9 mouse cellular contexts compared by ENCODE assay signal in the genomic region with DNA sequence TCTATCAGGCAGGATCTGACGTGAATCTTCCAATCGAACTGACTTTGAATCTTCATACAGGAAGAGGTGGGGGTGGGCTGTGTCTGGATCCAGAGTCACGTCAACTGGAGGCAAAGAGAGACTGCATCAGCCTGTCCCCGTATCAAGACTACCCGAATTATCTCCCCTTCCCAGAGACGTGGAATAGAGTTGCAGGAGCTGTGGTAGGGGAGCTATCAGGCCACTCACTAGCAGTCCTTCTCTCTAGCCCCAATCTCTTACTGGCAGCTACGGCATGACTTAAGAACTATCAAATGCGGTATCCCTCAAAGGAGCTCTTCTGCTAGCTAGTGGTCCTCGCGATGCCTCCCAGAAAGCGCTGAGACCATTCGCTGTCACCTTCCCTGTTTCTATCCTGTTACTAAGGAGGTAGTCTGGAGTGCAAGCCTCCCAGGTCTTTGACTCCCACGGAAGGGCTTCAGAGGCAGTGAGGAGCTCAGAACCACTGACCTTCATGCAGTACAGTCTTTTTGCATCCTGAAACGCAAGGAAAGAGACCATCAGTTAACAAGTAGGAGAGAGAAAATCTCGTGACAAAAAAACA. TPM values are rescaled to one million over a fixed set of nuclear protein-coding genes. Genes with fewer than 3 reads are reported as not detected.
DNase-seq lines count a peak whose midpoint lies in the region; ATAC-seq and TF ChIP-seq lines count a peak whose summit lies in the region.
"Had no signal": no experiment of that assay in that cellular context is flagged by ENCODE, and none has a peak within 500 bp of the region (broad histone marks: within the 10 kb centered on the region; RNA-seq: fewer than 3 reads in every experiment).

No protein-coding gene starts in this region.

- H3K9me3 ChIP-seq in intestine, embryonic 14.5 days (ENCODE audit: control insufficient read depth, low read length), result no peaks in the 10 kb centered on the region
- H3K9me3 ChIP-seq in intestine, postnatal 0 days (ENCODE audit: control insufficient read depth), result no peaks in the 10 kb centered on the region
- H3K9me3 ChIP-seq in MEL (replicated peaks; ENCODE audit: insufficient read depth, low read length), result no peaks in the 10 kb centered on the region
- H3K9me3 ChIP-seq in liver, embryonic 12.5 days (replicated peaks), result no peaks in the 10 kb centered on the region

- no peak for TF ChIP-seq POLR2A in MEL (IDR thresholded peaks at IDR 0.05; ENCODE audit: control insufficient read depth in 1 of 2, insufficient read depth in 1 of 2, low read depth in 1 of 2, low read length in 2 of 2, poor library complexity in 1 of 2)

- H3K9ac ChIP-seq in intestine, embryonic 14.5 days (ENCODE audit: low read length), result no peak overlapping the region
- no peak overlapping the region for H3K9ac ChIP-seq in intestine, postnatal 0 days (ENCODE audit: low read depth, low read length)
- H3K9ac ChIP-seq in MEL (ENCODE audit: control insufficient read depth, low read depth, low read length, poor library complexity, severe bottlenecking), result peak overlapping the region; percentile 28
- peak overlapping the region; percentile 72 for H3K9ac ChIP-seq in liver, embryonic 12.5 days

- H3K4me1 ChIP-seq in intestine, embryonic 14.5 days (replicated peaks; ENCODE audit: control insufficient read depth, insufficient read depth, low read length), result 0 out of 2 replicates have a peak, but pooled peaks cover 4% of the 10 kb centered on the region
- no peaks in the 10 kb centered on the region for H3K4me1 ChIP-seq in intestine, postnatal 0 days (replicated peaks; ENCODE audit: control insufficient read depth, insufficient read depth, low read length)
- peaks cover 0 to 18% of the 10 kb centered on the region in 2 experiments; a peak in 2 of 4 replicates for H3K4me1 ChIP-seq in MEL (ENCODE audit: control insufficient read depth in 1 of 2, insufficient read depth in 2 of 2, low read length in 2 of 2)
- H3K4me1 ChIP-seq in liver, embryonic 12.5 days, result peaks cover 63% of the 10 kb centered on the region

- H3K4me2 ChIP-seq in intestine, embryonic 14.5 days (ENCODE audit: low read length), result peak overlapping the region; percentile 20; the same call in 1 of the 2 replicates
- no peak overlapping the region for H3K4me2 ChIP-seq in intestine, postnatal 0 days (replicated peaks; ENCODE audit: low read depth)
- peak overlapping the region; percentile 69 for H3K4me2 ChIP-seq in liver, embryonic 12.5 days

- no peak overlapping the region for H3K27ac ChIP-seq in intestine, embryonic 14.5 days (ENCODE audit: low read depth)
- no peak overlapping the region for H3K27ac ChIP-seq in intestine, postnatal 0 days (ENCODE audit: low read depth, low read length)
- H3K27ac ChIP-seq in MEL (ENCODE audit: control insufficient read depth, low read depth, low read length), result peak overlapping the region; percentile 38
- H3K27ac ChIP-seq in liver, embryonic 12.5 days, result peak overlapping the region; percentile 96

- no peaks in the 10 kb centered on the region for H3K36me3 ChIP-seq in intestine, embryonic 14.5 days (ENCODE audit: control insufficient read depth, insufficient read depth, low read length)
- no peaks in the 10 kb centered on the region for H3K36me3 ChIP-seq in intestine, postnatal 0 days (ENCODE audit: control insufficient read depth, insufficient read depth)
- H3K36me3 ChIP-seq in MEL (ENCODE audit: control insufficient read depth in 1 of 2, insufficient read depth in 2 of 2, low read length in 2 of 2), result peaks cover 0 to 12% of the 10 kb centered on the region in 2 experiments; a peak in 2 of 4 replicates
- H3K36me3 ChIP-seq in liver, embryonic 12.5 days, result no peaks in the 10 kb centered on the region

- no peak for DNase-seq in intestine, embryonic 14.5 days (ENCODE audit: low spot score)
- peak; percentile 85 for DNase-seq in MEL (ENCODE audit: low read depth, low spot score)
- peak; percentile 76 for DNase-seq in c-Kit-positive CD71-positive TER-119-positive erythroid progenitor cells, embryonic 14.5 days (ENCODE audit: low spot score)
- DNase-seq in cerebellum, postnatal 36 days, result no peak
- DNase-seq in right cerebral cortex, postnatal 36 days (ENCODE audit: low spot score in 2 of 2), result no peak
- DNase-seq: cerebellum, adult 11 months; kidney, postnatal 14 days had no signal

- peak; percentile 59 to 75 for TF ChIP-seq EP300 in MEL (IDR thresholded peaks at IDR 0.05; ENCODE audit: low read depth in 1 of 2, low read length in 2 of 2)

- 26% methylated on average over 15 of the region's 15 CpGs for WGBS in intestine, embryonic 14.5 days
- WGBS in intestine, postnatal 0 days, result 44% methylated on average over 15 of the region's 15 CpGs
- WGBS in liver, embryonic 12.5 days (ENCODE audit: insufficient replicate concordance), result 5% methylated on average over 15 of the region's 15 CpGs

- no peak overlapping the region for H3K4me3 ChIP-seq in intestine, embryonic 14.5 days (ENCODE audit: low read depth, low read length)
- H3K4me3 ChIP-seq in intestine, postnatal 0 days (ENCODE audit: low read depth, low read length), result no peak overlapping the region
- H3K4me3 ChIP-seq in MEL (ENCODE audit: control insufficient read depth in 1 of 2, insufficient read depth in 1 of 2, low read depth in 2 of 2, low read length in 2 of 2), result peak overlapping the region; percentile 42 to 60
- H3K4me3 ChIP-seq in liver, embryonic 12.5 days, result peak overlapping the region; percentile 38

- no peak for TF ChIP-seq RAD21 in MEL (IDR thresholded peaks at IDR 0.05; ENCODE audit: low read depth, low read length)

- TF ChIP-seq CTCF in intestine, postnatal 0 days (IDR thresholded peaks at IDR 0.05; ENCODE audit: low read depth), result no peak
- TF ChIP-seq CTCF in MEL (IDR thresholded peaks at IDR 0.05 in 2 of 3, conservative IDR thresholded peaks at IDR 0.05 in 1 of 3; ENCODE audit: control insufficient read depth in 1 of 3, insufficient read depth in 1 of 3, low read depth in 2 of 3, low read length in 3 of 3, poor library complexity in 1 of 3, severe bottlenecking in 1 of 3), result no peak

- no peaks in the 10 kb centered on the region for H3K79me2 ChIP-seq in MEL (ENCODE audit: control insufficient read depth, insufficient read depth, low read length, poor library complexity)

- no peaks in the 10 kb centered on the region for H3K27me3 ChIP-seq in intestine, embryonic 14.5 days (replicated peaks; ENCODE audit: control insufficient read depth, insufficient read depth, low read length)
- H3K27me3 ChIP-seq in intestine, postnatal 0 days (replicated peaks; ENCODE audit: control insufficient read depth, insufficient read depth, low read length), result no peaks in the 10 kb centered on the region
- no peaks in the 10 kb centered on the region for H3K27me3 ChIP-seq in MEL (ENCODE audit: control insufficient read depth in 1 of 2, insufficient read depth in 2 of 2, low read length in 2 of 2)
- H3K27me3 ChIP-seq in liver, embryonic 12.5 days (replicated peaks), result no peaks in the 10 kb centered on the region

- ATAC-seq in intestine, embryonic 14.5 days (replicated peaks; ENCODE audit: low FRiP score, low TSS enrichment, low read depth), result no peak
- no peak for ATAC-seq in intestine, postnatal 0 days
- ATAC-seq in liver, embryonic 12.5 days, result peak; percentile 95

TF ChIP-seq in MEL, 35 proteins besides CTCF, POLR2A, EP300 and RAD21:
- TF ChIP-seq TCF12 (IDR thresholded peaks at IDR 0.05; ENCODE audit: low read depth, low read length), result peak; percentile 77
- no peak for TF ChIP-seq UBTF (IDR thresholded peaks at IDR 0.05; ENCODE audit: borderline replicate concordance, insufficient read depth, low read depth, low read length)
- peak; percentile 20; the same call in 1 of the 2 replicates for TF ChIP-seq CHD2 (IDR thresholded peaks at IDR 0.05; ENCODE audit: low read length)
- TF ChIP-seq NELFE (IDR thresholded peaks at IDR 0.05; ENCODE audit: low read depth, low read length), result no peak
- TF ChIP-seq ZC3H11A (IDR thresholded peaks at IDR 0.05; ENCODE audit: low read depth, low read length), result no peak
- peak; percentile 32; the same call in 1 of the 2 replicates for TF ChIP-seq TBP (IDR thresholded peaks at IDR 0.05; ENCODE audit: low read depth, low read length)
- peak; percentile 47; the same call in 1 of the 2 replicates for TF ChIP-seq SIN3A (IDR thresholded peaks at IDR 0.05; ENCODE audit: low read length)
- TF ChIP-seq GATA1 (IDR thresholded peaks at IDR 0.05; ENCODE audit: low read depth, low read length), result peak; percentile 79
- TF ChIP-seq TAL1 (IDR thresholded peaks at IDR 0.05; ENCODE audit: low read length), result peak; percentile 93
- TF ChIP-seq ETS1 (IDR thresholded peaks at IDR 0.05; ENCODE audit: low read depth, low read length), result peak; percentile 37; the same call in 1 of the 2 replicates
- TF ChIP-seq RCOR1 (IDR thresholded peaks at IDR 0.05; ENCODE audit: low read depth, low read length), result 0 out of 2 replicates have a peak, but pooled peaks have one; percentile 16
- no peak; the same call in 1 of the 2 replicates for TF ChIP-seq MXI1 (IDR thresholded peaks at IDR 0.05; ENCODE audit: low read depth, low read length)

RNA-seq across cellular contexts. Expression of gene Btn1a1, which starts 6.3 kb away (rescaled TPM):
- polyA plus RNA-seq in intestine, embryonic 14.5 days (2014; fragmentation: Nextera tagmentation; extraction: Ambion mirVana), result 0.05 and 0.11 TPM in 2 replicates
- polyA plus RNA-seq in intestine, postnatal 0 days (2015; fragmentation: Nextera tagmentation; extraction: Ambion mirVana), result not detected in 2 replicates
- total RNA-seq in MEL (2012; rRNA removed), result 0.07 TPM in 1 of 2 replicates, not detected in the other
- under 1 TPM in 1 of 2 experiments, not detected in 1; 0.25 TPM for polyA plus RNA-seq in MEL (2012; ENCODE audit: insufficient read depth in 1 of 2, insufficient read length in 2 of 2, low read depth in 1 of 2, low replicate concordance in 2 of 2, missing spikeins in 1 of 2)
- 1.9 and 2.5 TPM in 2 replicates for polyA plus RNA-seq in liver, embryonic 12.5 days (2016; fragmentation: Nextera tagmentation; extraction: Ambion mirVana)

RNA-seq across cellular contexts. Expression of gene Btn2a2, which starts 29.3 kb away (rescaled TPM):
- polyA plus RNA-seq in intestine, embryonic 14.5 days (2014; fragmentation: Nextera tagmentation; extraction: Ambion mirVana), result 0.14 and 0.52 TPM in 2 replicates
- not detected in 2 replicates for polyA plus RNA-seq in intestine, postnatal 0 days (2015; fragmentation: Nextera tagmentation; extraction: Ambion mirVana)
- not detected in 2 replicates for total RNA-seq in MEL (2012; rRNA removed)
- not detected for polyA plus RNA-seq in MEL (2012; ENCODE audit: insufficient read depth in 1 of 2, insufficient read length in 2 of 2, low read depth in 1 of 2, low replicate concordance in 2 of 2, missing spikeins in 1 of 2)
- 0.07 TPM in 1 of 2 replicates, not detected in the other for polyA plus RNA-seq in liver, embryonic 12.5 days (2016; fragmentation: Nextera tagmentation; extraction: Ambion mirVana)

RNA-seq across cellular contexts. Expression of gene Abt1, which starts 35.7 kb away (rescaled TPM):
- 11.9 and 13.8 TPM in 2 replicates for polyA plus RNA-seq in intestine, embryonic 14.5 days (2014; fragmentation: Nextera tagmentation; extraction: Ambion mirVana)
- polyA plus RNA-seq in intestine, postnatal 0 days (2015; fragmentation: Nextera tagmentation; extraction: Ambion mirVana), result 5.1 and 5.6 TPM in 2 replicates
- 12.5 and 16.2 TPM in 2 replicates for total RNA-seq in MEL (2012; rRNA removed)
- polyA plus RNA-seq in MEL (2012; ENCODE audit: insufficient read depth in 1 of 2, insufficient read length in 2 of 2, low read depth in 1 of 2, low replicate concordance in 2 of 2, missing spikeins in 1 of 2), result 10 to 100 TPM in 1 of 2 experiments, not detected in 1; 14.2 TPM
- 8.8 and 9.6 TPM in 2 replicates for polyA plus RNA-seq in liver, embryonic 12.5 days (2016; fragmentation: Nextera tagmentation; extraction: Ambion mirVana)

Comparison
In these comparisons a context has a peak if more than half of its experiments do, and no peak if none do; other contexts are left out.
1. DNase-seq: peak in MEL (single experiment) and c-Kit-positive CD71-positive TER-119-positive erythroid progenitor cells, embryonic 14.5 days (single experiment); none in intestine, embryonic 14.5 days (single experiment), cerebellum, postnatal 36 days (0 of 2) and right cerebral cortex, postnatal 36 days (0 of 2).
2. H3K27ac ChIP-seq: peak in MEL (single experiment) and liver, embryonic 12.5 days (single experiment); none in intestine, embryonic 14.5 days (single experiment) and intestine, postnatal 0 days (single experiment).
3. H3K4me3 ChIP-seq: peak in MEL (2 of 2) and liver, embryonic 12.5 days (single experiment); none in intestine, embryonic 14.5 days (single experiment) and intestine, postnatal 0 days (single experiment).
4. H3K9ac ChIP-seq: peak in MEL (single experiment) and liver, embryonic 12.5 days (single experiment); none in intestine, embryonic 14.5 days (single experiment) and intestine, postnatal 0 days (single experiment).